Mouse (Mus musculus) hindbrain, postnatal 0 days (tissue): ENCODE measurements at regions not wholly inside any gene's neighbourhood (a gene's known extent, or its start where the extent isn't known, plus 50 kb on each side); places are given as distances from the start of the nearest gene placed in this dataset.

Experiments
- ATAC-seq: fragments of 200-750 bp; cut with Nextera tagmentation; 2 replicates; pipeline ENCODE4 v1.8.0; 2017; ENCODE audit warnings: mild to moderate bottlenecking, moderate TSS enrichment, moderate library complexity
- DNase-seq: peaks from one replicate; pipeline ENCODE4 v3.0.0-alpha.2; 2015; ENCODE audit warnings: low spot score
- H3K27ac ChIP-seq: fragments of 300-500 bp; sonication (generic); 2 replicates; pipeline ENCODE4 v1.5.1; 2014; ENCODE audit warnings: mild to moderate bottlenecking
- H3K27me3 ChIP-seq: fragments of 300-500 bp; sonication (generic); 2 replicates; pipeline ENCODE4 v1.6.1; 2014; ENCODE audit warnings: low read length, mixed read lengths; ENCODE audit not compliant: insufficient read depth
- H3K36me3 ChIP-seq: fragments of 300-500 bp; sonication (generic); 2 replicates; pipeline ENCODE4 v1.6.1; 2014; ENCODE audit warnings: low read length, mixed read lengths; ENCODE audit not compliant: insufficient read depth
- H3K4me1 ChIP-seq: fragments of 300-500 bp; sonication (generic); 2 replicates; pipeline ENCODE4 v1.6.1; 2014; ENCODE audit warnings: antibody characterized with exemption, low read length, mixed read lengths; ENCODE audit not compliant: insufficient read depth
- H3K4me2 ChIP-seq: fragments of 300-500 bp; sonication (generic); 2 replicates; pipeline ENCODE4 v1.6.1; 2014; ENCODE audit warnings: low read depth, mild to moderate bottlenecking, low read length, moderate library complexity, mixed read lengths
- H3K4me3 ChIP-seq: fragments of 300-500 bp; sonication (generic); 2 replicates; pipeline ENCODE4 v1.5.1; 2014; ENCODE audit warnings: low read length
- H3K9ac ChIP-seq: fragments of 300-500 bp; sonication (generic); replicated peaks from 2 replicates; pipeline ENCODE4 v1.6.1; 2014; ENCODE audit warnings: mild to moderate bottlenecking, low read length, moderate library complexity, mixed read lengths
- H3K9me3 ChIP-seq: fragments of 300-500 bp; sonication (generic); 2 replicates; pipeline ENCODE4 v1.6.1; 2016; ENCODE audit warnings: low read length, mixed read lengths
- CTCF ChIP-seq: IDR thresholded peaks from 2 replicates; pipeline ENCODE4 v1.5.1; 2016; ENCODE audit warnings: antibody characterized with exemption, control low read depth, low read depth
- WGBS: fragments of 180-500 bp; shearing (Covaris S2); extraction: QIAGEN DNeasy Blood & Tissue Kit; methylation state at CpG from one replicate; pipeline ENCODE4 v1.1.7; 2014; 5-methylcytosine and 5-hydroxymethylcytosine counted together

- no peak for DNase-seq
- H3K9ac ChIP-seq = no peak overlapping the region
- no peaks in the 10 kb centered on the region for H3K27me3 ChIP-seq
- TF ChIP-seq CTCF = no peak
- H3K27ac ChIP-seq = no peak overlapping the region
- H3K9me3 ChIP-seq = no peaks in the 10 kb centered on the region
- H3K4me3 ChIP-seq = no peak overlapping the region
- WGBS = 63% methylated on average over 3 of the region's 3 CpGs
- no peak overlapping the region for H3K4me2 ChIP-seq
- no peak for ATAC-seq
- H3K36me3 ChIP-seq = no peaks in the 10 kb centered on the region
- no peaks in the 10 kb centered on the region for H3K4me1 ChIP-seq
Observed at GRCm38 (mm10) chr10:105125736-105126135, 448.5 kb downstream of the Tmtc2 start.

- Histone ChIP-seq H3K27me3 (no peaks in the 10 kb centered on the region), H3K27ac (no peak overlapping the region), H3K4me2 (no peak overlapping the region), H3K4me1 (no peaks in the 10 kb centered on the region), H3K9me3 (no peaks in the 10 kb centered on the region), H3K4me3 (no peak overlapping the region), H3K9ac (no peak overlapping the region), H3K36me3 (no peaks in the 10 kb centered on the region)
- DNase-seq (peak; percentile 13), ATAC-seq (no peak)
- no peak for TF ChIP-seq CTCF
- 67% methylated on average over 10 of the region's 10 CpGs for WGBS
Observed at GRCm38 (mm10) chr10:105120229-105120628, 454.0 kb downstream of the Tmtc2 start.

DNA sequence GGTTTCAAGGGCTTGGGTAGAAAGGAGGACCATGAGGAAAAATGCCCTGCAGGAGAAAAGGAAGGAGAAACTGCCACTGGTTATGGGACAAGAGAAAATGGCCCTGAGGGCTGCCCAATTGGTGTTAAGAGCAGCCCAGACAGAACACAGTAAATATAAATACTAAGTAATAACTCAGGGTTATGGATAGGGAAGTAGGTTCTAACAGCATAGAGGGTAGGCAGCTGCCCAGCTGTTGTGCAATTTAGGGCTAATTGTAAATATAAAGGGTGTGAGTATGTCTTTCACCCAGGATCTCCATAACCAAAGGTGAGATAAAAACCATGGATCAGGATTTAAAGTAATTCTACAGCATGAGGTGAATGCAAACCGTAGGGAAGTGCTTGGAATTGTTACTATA, 458.1 kb downstream of the Tmtc2 start:
- Histone ChIP-seq H3K27ac (no peak overlapping the region), H3K36me3 (no peaks in the 10 kb centered on the region), H3K9ac (no peak overlapping the region), H3K4me2 (no peak overlapping the region), H3K9me3 (no peaks in the 10 kb centered on the region), H3K27me3 (no peaks in the 10 kb centered on the region), H3K4me1 (no peaks in the 10 kb centered on the region), H3K4me3 (no peak overlapping the region)
- TF ChIP-seq CTCF = no peak
- DNase-seq (no peak), ATAC-seq (no peak)
- WGBS = 96% methylated on average over 1 of the region's 1 CpGs

DNA sequence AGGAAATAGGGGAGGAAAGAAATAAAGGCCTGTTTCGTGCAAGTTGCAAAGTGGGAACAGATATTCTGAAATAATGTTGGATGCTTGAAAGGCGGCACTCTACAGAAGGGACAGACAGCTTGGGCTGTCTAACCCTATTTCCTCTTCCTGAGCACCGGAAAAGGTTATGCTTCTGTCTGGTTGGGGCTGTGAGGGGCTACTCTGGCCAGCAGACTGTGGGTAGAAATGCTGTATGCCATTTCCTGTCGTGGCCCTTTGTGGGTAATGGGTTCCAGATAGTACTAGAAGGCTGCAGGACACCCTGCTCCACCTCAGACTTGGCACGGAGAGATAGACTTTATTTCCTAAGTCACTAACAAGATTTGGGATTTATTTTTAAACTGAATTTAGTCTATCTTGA, 459.3 kb downstream of the Tmtc2 start:
- Histone ChIP-seq H3K36me3 (no peaks in the 10 kb centered on the region), H3K9me3 (no peaks in the 10 kb centered on the region), H3K4me1 (no peaks in the 10 kb centered on the region), H3K9ac (no peak overlapping the region), H3K4me2 (no peak overlapping the region), H3K4me3 (no peak overlapping the region), H3K27me3 (no peaks in the 10 kb centered on the region), H3K27ac (no peak overlapping the region)
- no peak for TF ChIP-seq CTCF
- no peak for DNase-seq
- no peak for ATAC-seq
- WGBS = 81% methylated on average over 5 of the region's 5 CpGs

DNA sequence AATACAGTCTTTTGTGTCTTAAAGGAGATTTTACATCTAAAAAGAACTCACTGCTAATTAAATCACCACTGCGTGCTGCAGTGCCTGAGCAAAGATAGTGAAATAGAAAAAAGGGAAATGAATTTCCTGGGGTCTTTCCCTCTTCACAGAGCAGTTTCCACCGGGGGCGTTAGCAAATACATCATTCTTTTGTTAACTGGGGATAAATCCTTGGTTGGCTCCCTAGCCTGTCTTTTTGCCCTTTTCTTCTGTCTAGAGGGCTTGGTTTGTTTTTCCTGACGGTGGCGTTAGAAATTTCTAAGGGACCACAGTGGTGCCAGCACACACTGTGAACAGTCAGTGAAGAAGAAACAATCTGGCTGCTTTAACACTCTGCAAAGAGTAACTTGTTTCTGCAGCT, 464.0 kb downstream of the Tmtc2 start:
- Histone ChIP-seq H3K4me1 (no peaks in the 10 kb centered on the region), H3K9me3 (no peaks in the 10 kb centered on the region), H3K9ac (no peak overlapping the region), H3K36me3 (no peaks in the 10 kb centered on the region), H3K4me3 (no peak overlapping the region), H3K27ac (no peak overlapping the region), H3K27me3 (no peaks in the 10 kb centered on the region), H3K4me2 (no peak overlapping the region)
- ATAC-seq (no peak), DNase-seq (peak; percentile 21)
- WGBS = 8% methylated on average over 5 of the region's 5 CpGs
- TF ChIP-seq CTCF = no peak

DNA sequence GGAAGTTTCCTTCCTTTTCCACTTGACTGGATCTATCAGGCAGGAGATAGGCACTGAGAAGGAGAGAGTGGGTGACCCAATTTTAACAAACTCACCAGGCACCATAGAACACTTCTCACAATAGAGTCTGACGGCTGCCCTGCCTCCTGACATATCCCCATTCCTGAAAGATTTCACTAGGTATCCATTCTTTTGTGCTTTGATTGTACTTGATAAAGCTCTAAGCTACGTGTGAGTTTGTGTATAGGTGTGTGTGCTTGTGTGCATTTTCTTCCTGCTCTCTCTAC, 477.3 kb downstream of the Tmtc2 start:
- no peak for DNase-seq
- WGBS = 66% methylated on average over 2 of the region's 2 CpGs
- Histone ChIP-seq H3K36me3 (no peaks in the 10 kb centered on the region), H3K27ac (no peak overlapping the region), H3K4me3 (no peak overlapping the region), H3K4me1 (no peaks in the 10 kb centered on the region), H3K9ac (no peak overlapping the region), H3K27me3 (no peaks in the 10 kb centered on the region), H3K9me3 (no peaks in the 10 kb centered on the region), H3K4me2 (no peak overlapping the region)
- TF ChIP-seq CTCF = no peak
- ATAC-seq = no peak

DNA sequence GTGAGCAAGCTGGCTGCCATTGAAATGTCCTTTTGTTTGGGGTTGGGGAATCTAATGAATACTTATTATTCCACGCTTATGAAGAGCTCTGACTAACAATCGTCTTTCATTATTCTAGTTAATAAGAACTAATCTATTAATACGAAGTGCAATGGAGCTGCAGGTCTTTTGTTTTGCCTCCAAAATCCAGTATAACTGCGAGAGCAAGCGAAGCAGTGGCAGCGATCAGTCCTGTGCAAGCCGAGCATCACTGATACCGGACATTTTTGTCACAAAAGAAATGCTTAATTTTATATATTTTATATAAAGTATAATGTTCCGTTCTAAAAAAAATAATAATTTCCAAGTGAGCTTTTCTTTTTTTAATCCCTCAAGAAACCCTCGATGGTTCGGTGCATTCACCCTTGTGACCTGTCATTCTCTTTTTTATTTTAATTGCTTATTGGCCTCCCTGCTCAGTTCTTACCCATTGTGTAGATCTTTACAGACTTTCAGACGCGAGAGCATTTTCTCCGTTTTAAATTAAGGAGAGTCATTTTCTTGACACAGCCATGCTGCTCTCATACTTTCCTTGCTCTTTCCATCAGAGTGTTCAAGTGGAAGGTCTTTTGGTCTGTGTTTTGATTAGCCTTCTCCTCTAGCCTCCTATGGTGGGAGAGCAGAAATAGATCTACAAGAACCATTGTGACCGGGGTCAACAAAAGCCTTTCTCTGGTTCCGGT, 477.8 kb downstream of the Tmtc2 start:
- no peak for DNase-seq
- WGBS = 72% methylated on average over 16 of the region's 16 CpGs
- H3K4me1 ChIP-seq = no peaks in the 10 kb centered on the region
- no peaks in the 10 kb centered on the region for H3K36me3 ChIP-seq
- no peak overlapping the region for H3K9ac ChIP-seq
- H3K27me3 ChIP-seq = no peaks in the 10 kb centered on the region
- no peak overlapping the region for H3K4me3 ChIP-seq
- TF ChIP-seq CTCF = no peak
- ATAC-seq = no peak
- H3K27ac ChIP-seq = no peak overlapping the region
- H3K9me3 ChIP-seq = no peaks in the 10 kb centered on the region
- H3K4me2 ChIP-seq = no peak overlapping the region
